Mouse (Mus musculus): ENCODE measurements around the gene Nr4a2. TPM values are rescaled to one million over a fixed set of nuclear protein-coding genes. Genes with fewer than 3 reads are reported as not detected.

Gene Nr4a2
- 25.9 and 28.5 TPM in 2 replicates for polyA plus RNA-seq (2015; fragmentation: Nextera tagmentation; extraction: Ambion mirVana)

- Histone ChIP-seq H3K4me3 (replicated peaks; ENCODE audit: low read length) (peak within 1 kb of the TSS; percentile 64), H3K4me1 (replicated peaks; ENCODE audit: control insufficient read depth, insufficient read depth, low read length) (peaks cover 5% of the 10 kb centered on the region; the same call in 1 of the 2 replicates), H3K9ac (replicated peaks; ENCODE audit: low read depth, low read length) (peak within 1 kb of the TSS; percentile 76), H3K4me2 (ENCODE audit: low read length) (peak within 1 kb of the TSS; percentile 71), H3K36me3 (ENCODE audit: control insufficient read depth, insufficient read depth) (no peaks in the 10 kb centered on the region), H3K9me3 (ENCODE audit: control insufficient read depth, low read length) (no peaks in the 10 kb centered on the region), H3K27me3 (replicated peaks; ENCODE audit: control insufficient read depth, insufficient read depth, low read length) (no peaks in the 10 kb centered on the region), H3K27ac (ENCODE audit: low read length) (no peak within 1 kb of the TSS)
- WGBS, result 9% methylated on average over 49 of the region's 69 CpGs
- peak; percentile 89 for ATAC-seq
Observed at GRCm38 (mm10) chr2:57123991-57124840, at the start of gene Nr4a2. TSS of gene Nr4a2 (minus strand) at chr2:57124003.

GRCm38 (mm10) chr2:57165416-57165815 lies 41.6 kb upstream of the Nr4a2 start:
- Histone ChIP-seq H3K36me3 (ENCODE audit: control insufficient read depth, insufficient read depth) (no peaks in the 10 kb centered on the region), H3K4me2 (ENCODE audit: low read length) (no peak overlapping the region), H3K9me3 (ENCODE audit: control insufficient read depth, low read length) (no peaks in the 10 kb centered on the region), H3K4me3 (replicated peaks; ENCODE audit: low read length) (no peak overlapping the region), H3K27ac (ENCODE audit: low read length) (no peak overlapping the region), H3K9ac (replicated peaks; ENCODE audit: low read depth, low read length) (no peak overlapping the region), H3K4me1 (replicated peaks; ENCODE audit: control insufficient read depth, insufficient read depth, low read length) (no peaks in the 10 kb centered on the region), H3K27me3 (replicated peaks; ENCODE audit: control insufficient read depth, insufficient read depth, low read length) (no peaks in the 10 kb centered on the region)
- ATAC-seq, result no peak
- 85% methylated on average over 1 of the region's 1 CpGs for WGBS

GRCm38 (mm10) chr2:57156814-57157213 lies 33.0 kb upstream of the Nr4a2 start:
- H3K4me3 ChIP-seq (replicated peaks; ENCODE audit: low read length), result no peak overlapping the region
- 82% methylated on average over 9 of the region's 9 CpGs for WGBS
- ATAC-seq, result no peak
- H3K27me3 ChIP-seq (replicated peaks; ENCODE audit: control insufficient read depth, insufficient read depth, low read length), result no peaks in the 10 kb centered on the region
- no peak overlapping the region for H3K9ac ChIP-seq (replicated peaks; ENCODE audit: low read depth, low read length)
- H3K9me3 ChIP-seq (ENCODE audit: control insufficient read depth, low read length), result no peaks in the 10 kb centered on the region
- no peaks in the 10 kb centered on the region for H3K36me3 ChIP-seq (ENCODE audit: control insufficient read depth, insufficient read depth)
- H3K4me2 ChIP-seq (ENCODE audit: low read length), result no peak overlapping the region
- H3K27ac ChIP-seq (ENCODE audit: low read length), result no peak overlapping the region
- H3K4me1 ChIP-seq (replicated peaks; ENCODE audit: control insufficient read depth, insufficient read depth, low read length), result peaks cover 2% of the 10 kb centered on the region; the same call in 1 of the 2 replicates

GRCm38 (mm10) chr2:57149796-57150195 lies 26.0 kb upstream of the Nr4a2 start:
- H3K27ac ChIP-seq (ENCODE audit: low read length), result no peak overlapping the region
- H3K4me2 ChIP-seq (ENCODE audit: low read length), result no peak overlapping the region
- no peaks in the 10 kb centered on the region for H3K36me3 ChIP-seq (ENCODE audit: control insufficient read depth, insufficient read depth)
- H3K4me3 ChIP-seq (replicated peaks; ENCODE audit: low read length), result no peak overlapping the region
- H3K9ac ChIP-seq (replicated peaks; ENCODE audit: low read depth, low read length), result no peak overlapping the region
- no peaks in the 10 kb centered on the region for H3K9me3 ChIP-seq (ENCODE audit: control insufficient read depth, low read length)
- no peak for ATAC-seq
- 86% methylated on average over 4 of the region's 4 CpGs for WGBS
- no peaks in the 10 kb centered on the region for H3K27me3 ChIP-seq (replicated peaks; ENCODE audit: control insufficient read depth, insufficient read depth, low read length)
- H3K4me1 ChIP-seq (replicated peaks; ENCODE audit: control insufficient read depth, insufficient read depth, low read length), result no peaks in the 10 kb centered on the region

GRCm38 (mm10) chr2:57148231-57148630 lies 24.4 kb upstream of the Nr4a2 start:
- WGBS, result 86% methylated on average over 2 of the region's 2 CpGs
- no peak overlapping the region for H3K9ac ChIP-seq (replicated peaks; ENCODE audit: low read depth, low read length)
- ATAC-seq, result no peak
- no peaks in the 10 kb centered on the region for H3K9me3 ChIP-seq (ENCODE audit: control insufficient read depth, low read length)
- H3K4me1 ChIP-seq (replicated peaks; ENCODE audit: control insufficient read depth, insufficient read depth, low read length), result no peaks in the 10 kb centered on the region
- H3K4me3 ChIP-seq (replicated peaks; ENCODE audit: low read length), result no peak overlapping the region
- no peaks in the 10 kb centered on the region for H3K36me3 ChIP-seq (ENCODE audit: control insufficient read depth, insufficient read depth)
- no peak overlapping the region for H3K4me2 ChIP-seq (ENCODE audit: low read length)
- H3K27ac ChIP-seq (ENCODE audit: low read length), result no peak overlapping the region
- H3K27me3 ChIP-seq (replicated peaks; ENCODE audit: control insufficient read depth, insufficient read depth, low read length), result no peaks in the 10 kb centered on the region

- H3K27ac ChIP-seq (ENCODE audit: low read length), result no peak overlapping the region
- no peak overlapping the region for H3K9ac ChIP-seq (replicated peaks; ENCODE audit: low read depth, low read length)
- H3K27me3 ChIP-seq (replicated peaks; ENCODE audit: control insufficient read depth, insufficient read depth, low read length), result no peaks in the 10 kb centered on the region
- H3K4me1 ChIP-seq (replicated peaks; ENCODE audit: control insufficient read depth, insufficient read depth, low read length), result no peaks in the 10 kb centered on the region
- H3K4me2 ChIP-seq (ENCODE audit: low read length), result no peak overlapping the region
- H3K36me3 ChIP-seq (ENCODE audit: control insufficient read depth, insufficient read depth), result no peaks in the 10 kb centered on the region
- no peak overlapping the region for H3K4me3 ChIP-seq (replicated peaks; ENCODE audit: low read length)
- 88% methylated on average over 5 of the region's 5 CpGs for WGBS
- ATAC-seq, result 0 out of 2 replicates have a peak, but pooled peaks have one; percentile 67
- H3K9me3 ChIP-seq (ENCODE audit: control insufficient read depth, low read length), result no peaks in the 10 kb centered on the region
Observed at GRCm38 (mm10) chr2:57145646-57146421, 22.0 kb upstream of the Nr4a2 start.

- H3K9ac ChIP-seq (replicated peaks; ENCODE audit: low read depth, low read length), result no peak overlapping the region
- H3K27me3 ChIP-seq (replicated peaks; ENCODE audit: control insufficient read depth, insufficient read depth, low read length), result no peaks in the 10 kb centered on the region
- H3K4me2 ChIP-seq (ENCODE audit: low read length), result no peak overlapping the region
- H3K9me3 ChIP-seq (ENCODE audit: control insufficient read depth, low read length), result no peaks in the 10 kb centered on the region
- 63% methylated on average over 6 of the region's 6 CpGs for WGBS
- H3K4me1 ChIP-seq (replicated peaks; ENCODE audit: control insufficient read depth, insufficient read depth, low read length), result no peaks in the 10 kb centered on the region
- peak overlapping the region; percentile 60 for H3K27ac ChIP-seq (ENCODE audit: low read length)
- ATAC-seq, result peak; percentile 73
- no peak overlapping the region for H3K4me3 ChIP-seq (replicated peaks; ENCODE audit: low read length)
- no peaks in the 10 kb centered on the region for H3K36me3 ChIP-seq (ENCODE audit: control insufficient read depth, insufficient read depth)
Observed at GRCm38 (mm10) chr2:57138594-57138993, 14.8 kb upstream of the Nr4a2 start.

- peaks cover 5% of the 10 kb centered on the region; the same call in 1 of the 2 replicates for H3K4me1 ChIP-seq (replicated peaks; ENCODE audit: control insufficient read depth, insufficient read depth, low read length)
- H3K4me2 ChIP-seq (ENCODE audit: low read length), result no peak overlapping the region
- no peak overlapping the region for H3K27ac ChIP-seq (ENCODE audit: low read length)
- no peaks in the 10 kb centered on the region for H3K36me3 ChIP-seq (ENCODE audit: control insufficient read depth, insufficient read depth)
- H3K4me3 ChIP-seq (replicated peaks; ENCODE audit: low read length), result no peak overlapping the region
- ATAC-seq, result no peak
- no peaks in the 10 kb centered on the region for H3K27me3 ChIP-seq (replicated peaks; ENCODE audit: control insufficient read depth, insufficient read depth, low read length)
- no peaks in the 10 kb centered on the region for H3K9me3 ChIP-seq (ENCODE audit: control insufficient read depth, low read length)
- no peak overlapping the region for H3K9ac ChIP-seq (replicated peaks; ENCODE audit: low read depth, low read length)
- WGBS, result 76% methylated on average over 4 of the region's 4 CpGs
Observed at GRCm38 (mm10) chr2:57127461-57127860, 3.7 kb upstream of the Nr4a2 start.

- H3K27ac ChIP-seq (ENCODE audit: low read length), result no peak overlapping the region
- no peaks in the 10 kb centered on the region for H3K27me3 ChIP-seq (replicated peaks; ENCODE audit: control insufficient read depth, insufficient read depth, low read length)
- peaks cover 5% of the 10 kb centered on the region; the same call in 1 of the 2 replicates for H3K4me1 ChIP-seq (replicated peaks; ENCODE audit: control insufficient read depth, insufficient read depth, low read length)
- ATAC-seq, result no peak
- no peak overlapping the region for H3K9ac ChIP-seq (replicated peaks; ENCODE audit: low read depth, low read length)
- H3K9me3 ChIP-seq (ENCODE audit: control insufficient read depth, low read length), result no peaks in the 10 kb centered on the region
- H3K4me3 ChIP-seq (replicated peaks; ENCODE audit: low read length), result no peak overlapping the region
- WGBS, result 80% methylated on average over 6 of the region's 6 CpGs
- no peak overlapping the region for H3K4me2 ChIP-seq (ENCODE audit: low read length)
- H3K36me3 ChIP-seq (ENCODE audit: control insufficient read depth, insufficient read depth), result no peaks in the 10 kb centered on the region
Observed at GRCm38 (mm10) chr2:57125891-57126290, 2.1 kb upstream of the Nr4a2 start.
